In genomic region chr19:53059344-53060111, GRCm38 (mm10) we compare ENCODE assay signal across 16 mouse cellular contexts. TPM values are rescaled to one million over a fixed set of nuclear protein-coding genes. Genes with fewer than 3 reads are reported as not detected.
DNase-seq lines count a peak whose midpoint lies in the region; ATAC-seq and TF ChIP-seq lines count a peak whose summit lies in the region.
"Had no signal": no experiment of that assay in that cellular context is flagged by ENCODE, and none has a peak within 500 bp of the region (broad histone marks: within the 10 kb centered on the region; RNA-seq: fewer than 3 reads in every experiment).

No protein-coding gene starts in this region.

- H3K9me3 ChIP-seq in E14TG2a.4 (ENCODE audit: low read length), result no peaks in the 10 kb centered on the region
- no peaks in the 10 kb centered on the region for H3K9me3 ChIP-seq in embryonic facial prominence, embryonic 15.5 days (replicated peaks)
- H3K9me3 ChIP-seq in liver, embryonic 14.5 days (ENCODE audit: control insufficient read depth, low read length), result no peaks in the 10 kb centered on the region
- H3K9me3 ChIP-seq: limb, embryonic 15.5 days had no signal

- intact Hi-C loops in gastrocnemius, adult 2 months (cut with DNase I), result no loop called here

- no peak; the same call in 1 of the 2 replicates for TF ChIP-seq EP300 in liver, embryonic 14.5 days (IDR thresholded peaks at IDR 0.05; ENCODE audit: low read depth)

- peaks cover 83% of the 10 kb centered on the region for H3K4me1 ChIP-seq in E14TG2a.4 (replicated peaks; ENCODE audit: low read depth, low read length)
- peaks cover 18% of the 10 kb centered on the region for H3K4me1 ChIP-seq in embryonic facial prominence, embryonic 15.5 days
- peaks cover 20 to 25% of the 10 kb centered on the region in 2 experiments for H3K4me1 ChIP-seq in liver, embryonic 14.5 days (replicated peaks; ENCODE audit: control insufficient read depth in 2 of 2, insufficient read depth in 2 of 2, low read length in 1 of 2)

- H3K4me3 ChIP-seq in gastrocnemius, adult 2 months, result no peak overlapping the region
- peak overlapping the region; percentile 54 for H3K4me3 ChIP-seq in E14TG2a.4 (replicated peaks; ENCODE audit: low read length)
- no peak overlapping the region for H3K4me3 ChIP-seq in embryonic facial prominence, embryonic 15.5 days (replicated peaks)
- no peak overlapping the region for H3K4me3 ChIP-seq in liver, embryonic 14.5 days (ENCODE audit: insufficient read depth in 1 of 2, low read depth in 2 of 2, low read length in 2 of 2)
- H3K4me3 ChIP-seq: limb, embryonic 15.5 days; myocyte had no signal

- no peak overlapping the region for H3K4me2 ChIP-seq in embryonic facial prominence, embryonic 15.5 days (replicated peaks)
- peak overlapping the region; percentile 50 for H3K4me2 ChIP-seq in liver, embryonic 14.5 days (ENCODE audit: low read depth)
- H3K4me2 ChIP-seq: limb, embryonic 15.5 days had no signal

- no peak for DNase-seq in gastrocnemius, adult 2 months
- no peak for DNase-seq in gastrocnemius, adult 8-10 months (ENCODE audit: low spot score in 2 of 2)
- DNase-seq in liver, embryonic 14.5 days (ENCODE audit: low read depth in 3 of 3, low spot score in 3 of 3), result peak in 1 of 3 experiments; percentile 32
- no peak for DNase-seq in Muller cell, postnatal 12 days (ENCODE audit: inconsistent ontology term)
- DNase-seq in cerebellum, postnatal 25 days, result no peak
- DNase-seq in frontal cortex, postnatal 10 days (ENCODE audit: low spot score in 2 of 2), result no peak
- DNase-seq: cerebellum, adult 11-12 months; forebrain, postnatal 0 days; gastrocnemius, postnatal 36 days; heart, postnatal 10 days; kidney, postnatal 36 days; thymus, adult 18-20 months had no signal

- H3K27me3 ChIP-seq in E14TG2a.4 (ENCODE audit: insufficient read depth, low read length), result no peaks in the 10 kb centered on the region
- no peaks in the 10 kb centered on the region for H3K27me3 ChIP-seq in embryonic facial prominence, embryonic 15.5 days
- H3K27me3 ChIP-seq in liver, embryonic 14.5 days (ENCODE audit: control insufficient read depth, insufficient read depth, low read length), result no peaks in the 10 kb centered on the region
- H3K27me3 ChIP-seq: limb, embryonic 15.5 days had no signal

- H3K9ac ChIP-seq in embryonic facial prominence, embryonic 15.5 days, result no peak overlapping the region
- H3K9ac ChIP-seq in liver, embryonic 14.5 days (replicated peaks), result peak overlapping the region; percentile 44
- H3K9ac ChIP-seq: forebrain, postnatal 0 days; limb, embryonic 15.5 days had no signal

- no peak for ATAC-seq in embryonic facial prominence, embryonic 15.5 days (ENCODE audit: insufficient number of reproducible peaks, low FRiP score, low TSS enrichment, low read depth)
- peak; percentile 84 for ATAC-seq in liver, embryonic 14.5 days (ENCODE audit: insufficient read depth)
- ATAC-seq: forebrain, postnatal 0 days had no signal

- TF ChIP-seq CTCF in gastrocnemius, adult 2 months (IDR thresholded peaks at IDR 0.05), result no peak
- no peak for TF ChIP-seq CTCF in E14TG2a.4 (conservative IDR thresholded peaks at IDR 0.05; ENCODE audit: low read length)
- TF ChIP-seq CTCF in liver, embryonic 14.5 days (IDR thresholded peaks at IDR 0.05; ENCODE audit: low read depth), result no peak

- 85% methylated on average over 16 of the region's 16 CpGs for WGBS in embryonic facial prominence, embryonic 15.5 days
- 52% methylated on average over 16 of the region's 16 CpGs for WGBS in liver, embryonic 14.5 days (ENCODE audit: insufficient replicate concordance)

- H3K36me3 ChIP-seq in E14TG2a.4 (ENCODE audit: insufficient read depth, low read length), result peaks cover 2% of the 10 kb centered on the region; the same call in 1 of the 2 replicates
- no peaks in the 10 kb centered on the region for H3K36me3 ChIP-seq in embryonic facial prominence, embryonic 15.5 days
- no peaks in the 10 kb centered on the region for H3K36me3 ChIP-seq in liver, embryonic 14.5 days (replicated peaks; ENCODE audit: control insufficient read depth, insufficient read depth, low read depth)
- H3K36me3 ChIP-seq: limb, embryonic 15.5 days had no signal

- H3K27ac ChIP-seq in gastrocnemius, adult 2 months, result peak overlapping the region; percentile 70
- H3K27ac ChIP-seq in embryonic facial prominence, embryonic 15.5 days (replicated peaks), result peak overlapping the region; percentile 68; the same call in 1 of the 2 replicates
- peak overlapping the region; percentile 86 for H3K27ac ChIP-seq in liver, embryonic 14.5 days

RNA-seq across cellular contexts. Expression of gene Xpnpep1, which starts 19.5 kb away (rescaled TPM):
- 10 to 100 TPM; 41.9 to 48.9 TPM for total RNA-seq in gastrocnemius, adult 2 months (2021)
- 10 to 100 TPM; 37.7 to 45.2 (median 39.7) TPM for total RNA-seq in gastrocnemius, adult 8-10 months (2022)
- 132 and 137 TPM in 2 replicates for polyA plus RNA-seq in embryonic facial prominence, embryonic 15.5 days (2015; fragmentation: Nextera tagmentation; extraction: Ambion mirVana)
- polyA plus RNA-seq in liver, embryonic 14.5 days (2012; rRNA removed), result 47.4 and 51.9 TPM in 2 replicates
- 93.9 and 95.1 TPM in 2 replicates for polyA plus RNA-seq in liver, embryonic 14.5 days (2014; fragmentation: Nextera tagmentation; extraction: Ambion mirVana)
